Comparison of ENCODE assay signal across 8 mouse cellular contexts in the genomic region with DNA sequence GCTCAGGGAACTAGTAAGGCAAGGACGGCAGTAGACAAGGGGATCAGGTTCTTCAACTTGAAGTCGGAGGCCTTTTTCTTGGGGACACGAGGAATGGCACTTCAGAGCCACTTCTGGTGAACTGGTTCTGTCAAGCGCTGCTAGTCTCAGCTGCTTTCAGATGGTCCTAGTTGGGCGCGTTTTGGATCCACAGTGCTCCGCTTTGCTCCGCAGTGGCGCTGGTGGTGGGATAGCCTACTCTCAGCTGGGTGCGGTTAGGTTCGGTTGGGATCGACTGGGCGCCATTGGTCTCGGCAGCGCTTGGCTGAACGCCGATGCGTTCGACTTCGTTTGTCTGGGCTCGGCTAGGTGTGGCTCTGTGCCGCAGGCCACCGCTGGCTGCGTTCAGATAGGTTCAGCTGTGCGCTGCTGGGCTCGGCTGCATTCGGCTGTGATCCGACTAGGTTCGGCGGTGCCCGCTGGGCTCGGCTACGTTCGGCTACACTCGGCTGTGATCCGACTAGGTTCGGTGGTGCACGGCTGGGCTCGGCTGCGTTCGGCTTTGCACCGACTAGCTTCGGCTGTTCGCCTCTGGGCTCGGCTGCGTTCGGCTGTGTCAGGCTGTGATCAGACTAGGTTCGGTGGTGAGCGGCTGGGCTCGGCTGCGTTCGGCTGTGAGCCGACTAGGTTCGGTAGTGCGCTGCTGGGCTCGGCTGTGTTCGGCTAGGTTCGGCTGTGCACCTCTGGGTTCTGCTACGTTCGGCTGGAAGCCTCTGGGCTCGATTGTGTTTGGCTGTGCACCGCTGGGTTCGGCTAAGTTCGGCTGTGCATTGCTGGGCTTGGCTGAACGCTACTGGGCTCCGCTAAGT. TPM values are rescaled to one million over a fixed set of nuclear protein-coding genes. Genes with fewer than 3 reads are reported as not detected.
DNase-seq lines count a peak whose midpoint lies in the region; ATAC-seq and TF ChIP-seq lines count a peak whose summit lies in the region.

No protein-coding gene starts in this region.

- peak overlapping the region; percentile 96 for H3K4me3 ChIP-seq in bone marrow, adult 2 months (replicated peaks; ENCODE audit: control insufficient read depth, low read depth, low read length)
- peak overlapping the region; percentile 61 for H3K4me3 ChIP-seq in embryonic facial prominence, embryonic 15.5 days (replicated peaks)
- peak overlapping the region; percentile 59 for H3K4me3 ChIP-seq in kidney, embryonic 14.5 days (ENCODE audit: low read length)

- H3K9me3 ChIP-seq in embryonic facial prominence, embryonic 15.5 days (replicated peaks), result no peaks in the 10 kb centered on the region
- no peaks in the 10 kb centered on the region for H3K9me3 ChIP-seq in kidney, embryonic 14.5 days (ENCODE audit: control insufficient read depth, low read length)

- no peak for TF ChIP-seq CTCF in bone marrow, adult 2 months (IDR thresholded peaks at IDR 0.05; ENCODE audit: control insufficient read depth, insufficient read depth, low read length)

- peak overlapping the region; percentile 92 for H3K27ac ChIP-seq in bone marrow, adult 2 months (ENCODE audit: control insufficient read depth, insufficient read depth, low read depth, low read length, poor library complexity)
- H3K27ac ChIP-seq in embryonic facial prominence, embryonic 15.5 days (replicated peaks), result peak overlapping the region; percentile 97
- H3K27ac ChIP-seq in kidney, embryonic 14.5 days (ENCODE audit: low read depth, low read length), result peak overlapping the region; percentile 91

- H3K4me2 ChIP-seq in embryonic facial prominence, embryonic 15.5 days (replicated peaks), result peak overlapping the region; percentile 51
- peak overlapping the region; percentile 46 for H3K4me2 ChIP-seq in kidney, embryonic 14.5 days (replicated peaks; ENCODE audit: low read depth, low read length)

- peak; percentile 33; the same call in 1 of the 2 replicates for TF ChIP-seq POLR2A in bone marrow, adult 2 months (IDR thresholded peaks at IDR 0.05; ENCODE audit: borderline replicate concordance, control insufficient read depth, low read depth, low read length)

- DNase-seq in 416B (ENCODE audit: low read depth) (peak; percentile 82), liver (peak; percentile 90)
- DNase-seq in heart, adult 9 months (ENCODE audit: low spot score in 2 of 2), result peak; percentile 90 to 95
- DNase-seq in spleen, postnatal 4 days (ENCODE audit: low spot score in 2 of 2), result peak; percentile 90 to 92

- WGBS in bone marrow, adult 2 months, result 15% methylated on average over 66 of the region's 66 CpGs
- 28% methylated on average over 66 of the region's 66 CpGs for WGBS in embryonic facial prominence, embryonic 15.5 days
- WGBS in kidney, embryonic 14.5 days, result 29% methylated on average over 66 of the region's 66 CpGs

- peak overlapping the region; percentile 48 for H3K9ac ChIP-seq in embryonic facial prominence, embryonic 15.5 days
- H3K9ac ChIP-seq in kidney, embryonic 14.5 days (ENCODE audit: low read depth, low read length), result peak overlapping the region; percentile 65

- H3K4me1 ChIP-seq in bone marrow, adult 2 months (ENCODE audit: control insufficient read depth, insufficient read depth, low read length), result no peaks in the 10 kb centered on the region
- H3K4me1 ChIP-seq in embryonic facial prominence, embryonic 15.5 days, result peaks cover 5% of the 10 kb centered on the region
- peaks cover 5% of the 10 kb centered on the region; the same call in 1 of the 2 replicates for H3K4me1 ChIP-seq in kidney, embryonic 14.5 days (ENCODE audit: control insufficient read depth, insufficient read depth, low read length)

- 0 out of 2 replicates have a peak, but pooled peaks cover under 1% of the 10 kb centered on the region for H3K36me3 ChIP-seq in embryonic facial prominence, embryonic 15.5 days
- H3K36me3 ChIP-seq in kidney, embryonic 14.5 days (ENCODE audit: control insufficient read depth, insufficient read depth, low read length), result peaks cover 2% of the 10 kb centered on the region; the same call in 1 of the 2 replicates

- ATAC-seq in embryonic facial prominence, embryonic 15.5 days (ENCODE audit: insufficient number of reproducible peaks, low FRiP score, low TSS enrichment, low read depth), result peak; percentile 92
- peak; percentile 92 for ATAC-seq in kidney, embryonic 14.5 days (ENCODE audit: low FRiP score, low TSS enrichment)
- ATAC-seq in monocyte, adult 5-6 weeks (replicated peaks; ENCODE audit: insufficient number of reproducible peaks, low FRiP score, low TSS enrichment, poor library complexity, severe bottlenecking), result peak; percentile 90

- no peaks in the 10 kb centered on the region for H3K27me3 ChIP-seq in embryonic facial prominence, embryonic 15.5 days
- H3K27me3 ChIP-seq in kidney, embryonic 14.5 days (ENCODE audit: control insufficient read depth, insufficient read depth, low read length), result no peaks in the 10 kb centered on the region

RNA-seq across cellular contexts. Expression of gene Yipf6, which starts 0.8 kb away (rescaled TPM):
- 8.5 and 15.0 TPM in 2 replicates for polyA plus RNA-seq in bone marrow, adult 2 months (2011; ENCODE audit: insufficient read depth, insufficient read length, low replicate concordance, missing spikeins)
- polyA plus RNA-seq in embryonic facial prominence, embryonic 15.5 days (2015; fragmentation: Nextera tagmentation; extraction: Ambion mirVana), result 19.0 and 20.6 TPM in 2 replicates
- polyA plus RNA-seq in kidney, embryonic 14.5 days (2014; fragmentation: Nextera tagmentation; extraction: Ambion mirVana), result 14.4 and 24.2 TPM in 2 replicates
- 36.2 to 42.9 TPM (median 40.3 TPM) in 3 replicates for total RNA-seq in monocyte, adult 5-6 weeks (2017)

RNA-seq across cellular contexts. Expression of gene Ophn1, which starts 46.1 kb away (rescaled TPM):
- 3.3 and 8.3 TPM in 2 replicates for polyA plus RNA-seq in bone marrow, adult 2 months (2011; ENCODE audit: insufficient read depth, insufficient read length, low replicate concordance, missing spikeins)
- polyA plus RNA-seq in embryonic facial prominence, embryonic 15.5 days (2015; fragmentation: Nextera tagmentation; extraction: Ambion mirVana), result 24.4 and 24.7 TPM in 2 replicates
- 13.5 and 14.2 TPM in 2 replicates for polyA plus RNA-seq in kidney, embryonic 14.5 days (2014; fragmentation: Nextera tagmentation; extraction: Ambion mirVana)
- total RNA-seq in monocyte, adult 5-6 weeks (2017), result 0.53 to 1.8 TPM in 2 of 3 replicates, not detected in the other

Comparison
In these comparisons a context has a peak if more than half of its experiments do, and no peak if none do; other contexts are left out.
1. Peak in every context shown above with its lines: DNase-seq, ATAC-seq, H3K4me3 ChIP-seq and H3K27ac ChIP-seq.